Mouse (Mus musculus) gonadal fat pad, adult 2 months (tissue): ENCODE data around the gene Chrdl2. TPM values are rescaled to one million over a fixed set of nuclear protein-coding genes. Genes with fewer than 3 reads are reported as not detected.
"Not testable (repeated sequence)": the region's sequence is repeated elsewhere in the genome, so short reads cannot be mapped to it uniquely, and the experiment has no call there.

ENCODE experiments used
- DNase-seq: peaks from one replicate; pipeline ENCODE4 v3.0.0-alpha.2; 2012; ENCODE audit warnings: low read depth
- polyA plus RNA-seq: library from polyadenylated mRNA; depleted of rRNA; stranded (reverse); fragments of >200 nt; gene quantifications from 2 replicates; pipeline ENCODE4 v1.2.3, GENCODE M21; 2012; rRNA removed

Chrdl2 gene
- polyA plus RNA-seq, 1 experiment, result 6.7 TPM

- DNase-seq, result peak; percentile 37
Measured at GRCm38 (mm10) chr7:100034815-100035463, 29.0 kb downstream of the Chrdl2 start.

- no peak for DNase-seq
Measured at GRCm38 (mm10) chr7:100036050-100036449, 30.1 kb downstream of the Chrdl2 start.

- no peak for DNase-seq
Measured at GRCm38 (mm10) chr7:100036495-100036894, 30.5 kb downstream of the Chrdl2 start.

GRCm38 (mm10) chr7:100042120-100042519 is 36.1 kb downstream of the Chrdl2 start:
- DNase-seq, result no peak

GRCm38 (mm10) chr7:100043096-100043495 is 37.1 kb downstream of the Chrdl2 start:
- no peak for DNase-seq

GRCm38 (mm10) chr7:100043605-100044031 is 37.6 kb downstream of the Chrdl2 start:
- no peak for DNase-seq

- DNase-seq, result no peak
Measured at GRCm38 (mm10) chr7:100046486-100046885, 40.5 kb downstream of the Chrdl2 start.

GRCm38 (mm10) chr7:100051904-100052303 is 45.9 kb downstream of the Chrdl2 start:
- DNase-seq, result no peak

- not testable (repeated sequence) for DNase-seq
Measured at GRCm38 (mm10) chr7:100052991-100053390, 47.0 kb downstream of the Chrdl2 start.

- no peak for DNase-seq
Measured at GRCm38 (mm10) chr7:100073959-100074358, 68.0 kb downstream of the Chrdl2 start.

GRCm38 (mm10) chr7:100076296-100076695 is 70.3 kb downstream of the Chrdl2 start:
- no peak for DNase-seq

GRCm38 (mm10) chr7:100077071-100077470 is 71.1 kb downstream of the Chrdl2 start:
- DNase-seq, result no peak

- DNase-seq, result no peak
Measured at GRCm38 (mm10) chr7:100080087-100080781, 74.3 kb downstream of the Chrdl2 start.

GRCm38 (mm10) chr7:100082836-100083235 is 76.9 kb downstream of the Chrdl2 start:
- DNase-seq, result no peak

GRCm38 (mm10) chr7:100083812-100084211 is 77.8 kb downstream of the Chrdl2 start:
- no peak for DNase-seq

Other genes with a start within 250 kb of the Chrdl2 start
- not detected in 2 replicates for gene Olfr521, start 242.7 kb upstream of the Chrdl2 start, polyA plus RNA-seq
- gene Neu3, start 177.8 kb upstream of the Chrdl2 start, polyA plus RNA-seq, result 4.2 and 4.3 TPM in 2 replicates
- gene Xrra1, start 147.1 kb upstream of the Chrdl2 start, polyA plus RNA-seq, result 2.8 and 3.4 TPM in 2 replicates
- 48.4 and 73.4 TPM in 2 replicates for gene Spcs2, start 142.7 kb upstream of the Chrdl2 start, polyA plus RNA-seq
- gene Rnf169, start 25.7 kb upstream of the Chrdl2 start, polyA plus RNA-seq, result 3.6 and 4.8 TPM in 2 replicates
- 7.8 and 8.5 TPM in 2 replicates for gene Pold3, start 115.4 kb downstream of the Chrdl2 start, polyA plus RNA-seq
- gene Lipt2, start 153.1 kb downstream of the Chrdl2 start, polyA plus RNA-seq, result 10.8 and 11.2 TPM in 2 replicates
- gene Kcne3, start 170.3 kb downstream of the Chrdl2 start, polyA plus RNA-seq, result 14.9 and 15.5 TPM in 2 replicates
- gene Pgm2l1, start 221.2 kb downstream of the Chrdl2 start, polyA plus RNA-seq, result 2.8 and 4.9 TPM in 2 replicates